Mouse (Mus musculus) liver, embryonic 11.5 days (tissue): ENCODE data around the gene Svs6. TPM values are rescaled to one million over a fixed set of nuclear protein-coding genes. Genes with fewer than 3 reads are reported as not detected.

Experiments
- ATAC-seq: fragments of 200-750 bp; cut with Nextera tagmentation; replicated peaks from 2 replicates; pipeline ENCODE4 v1.8.0; 2017; ENCODE audit warnings: moderate number of reproducible peaks, mild to moderate bottlenecking, moderate TSS enrichment, moderate library complexity; ENCODE audit not compliant: low FRiP score
- DNase-seq: peaks from one replicate; pipeline ENCODE4 v3.0.0-alpha.2; 2017; ENCODE audit warnings: low spot score
- H3K27ac ChIP-seq: fragments of 300-500 bp; sonication (generic); 2 replicates; pipeline ENCODE4 v1.5.1; 2014; ENCODE audit warnings: mild to moderate bottlenecking, low read depth, low read length, control low read depth
- H3K27me3 ChIP-seq: fragments of 300-500 bp; sonication (generic); replicated peaks from 2 replicates; pipeline ENCODE4 v1.6.1; 2014; ENCODE audit warnings: low read length, mixed read lengths; ENCODE audit not compliant: control insufficient read depth, insufficient read depth
- H3K36me3 ChIP-seq: fragments of 300-500 bp; sonication (generic); 2 replicates; pipeline ENCODE4 v1.6.1; 2014; ENCODE audit warnings: mild to moderate bottlenecking, low read length, moderate library complexity, mixed read lengths; ENCODE audit not compliant: control insufficient read depth, insufficient read depth
- H3K4me1 ChIP-seq: fragments of 300-500 bp; sonication (generic); replicated peaks from 2 replicates; pipeline ENCODE4 v1.6.1; 2014; ENCODE audit warnings: low read length, mixed read lengths; ENCODE audit not compliant: control insufficient read depth, insufficient read depth
- H3K4me2 ChIP-seq: fragments of 300-500 bp; sonication (generic); 2 replicates; pipeline ENCODE4 v1.6.1; 2014; ENCODE audit warnings: mild to moderate bottlenecking, control low read depth, moderate library complexity
- H3K4me3 ChIP-seq: fragments of 300-500 bp; sonication (generic); 2 replicates; pipeline ENCODE4 v1.5.1; 2014; ENCODE audit warnings: low read depth, low read length, control low read depth
- H3K9ac ChIP-seq: fragments of 300-500 bp; sonication (generic); 2 replicates; pipeline ENCODE4 v1.6.1; 2014; ENCODE audit warnings: low read depth, low read length, control low read depth
- H3K9me3 ChIP-seq: fragments of 300-500 bp; sonication (generic); 2 replicates; pipeline ENCODE4 v1.6.1; 2016; ENCODE audit warnings: low read length, inconsistent platforms, mixed read lengths; ENCODE audit not compliant: control insufficient read depth
- WGBS: fragments of 180-500 bp; shearing (Covaris S2); extraction: QIAGEN DNeasy Blood & Tissue Kit; methylation state at CpG from one replicate; pipeline ENCODE4 v1.1.7; 2014; 5-methylcytosine and 5-hydroxymethylcytosine counted together
- polyA plus RNA-seq: library from polyadenylated mRNA; unstranded; fragments of >200 nt; fragmentation: Nextera tagmentation; extraction: Ambion mirVana; gene quantifications from 2 replicates; pipeline ENCODE4 v1.2.1, GENCODE M21; 2014

The Svs6 gene
- polyA plus RNA-seq, 1 experiment from 2014 or later, result not detected

DNA sequence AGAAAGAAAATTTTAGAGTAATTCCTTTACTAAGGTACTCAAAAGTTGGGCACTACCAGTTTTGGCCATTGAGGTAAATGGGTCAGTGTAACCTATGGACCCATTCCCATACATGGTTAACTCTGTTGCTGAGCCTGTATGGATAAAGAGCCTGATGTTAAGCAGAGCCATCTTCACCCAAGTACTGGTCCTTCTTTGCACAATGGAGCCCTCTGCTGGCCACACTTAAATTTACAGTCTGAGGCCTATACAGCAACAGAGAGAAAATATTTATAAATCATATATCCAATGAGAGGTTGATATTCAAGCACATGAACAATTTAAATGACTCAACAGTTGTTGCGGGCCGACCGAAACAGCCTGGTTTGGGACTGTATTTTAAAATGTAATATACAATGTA lies 32.4 kb downstream of the Svs6 start:
- WGBS, result 90% methylated on average over 3 of the region's 3 CpGs
- ATAC-seq (no peak), DNase-seq (no peak)
- no peak overlapping the region for H3K4me2 ChIP-seq
- H3K4me3 ChIP-seq, result no peak overlapping the region
- no peaks in the 10 kb centered on the region for H3K9me3 ChIP-seq
- H3K27ac ChIP-seq, result no peak overlapping the region
- H3K36me3 ChIP-seq, result no peaks in the 10 kb centered on the region
- H3K9ac ChIP-seq, result no peak overlapping the region
- no peaks in the 10 kb centered on the region for H3K4me1 ChIP-seq
- H3K27me3 ChIP-seq, result no peaks in the 10 kb centered on the region

DNA sequence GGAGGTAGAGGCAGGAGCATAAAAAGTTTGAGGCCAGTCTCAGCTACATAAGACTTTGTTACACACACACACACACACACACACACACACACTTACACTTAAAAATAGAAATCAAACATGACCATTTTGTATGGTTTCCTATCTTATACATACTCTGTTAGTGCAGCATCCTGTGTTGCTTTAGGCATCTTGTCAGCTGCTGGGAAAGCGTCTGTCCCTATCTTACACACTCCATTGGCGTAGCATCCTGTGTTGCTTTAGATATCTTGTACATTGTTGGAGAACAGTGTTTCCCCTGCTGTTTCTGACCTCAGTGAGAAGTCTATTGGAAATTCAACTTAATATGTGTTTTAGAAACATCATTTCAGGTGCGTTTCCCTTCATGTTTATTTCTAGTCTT lies 36.1 kb downstream of the Svs6 start:
- H3K36me3 ChIP-seq, result no peaks in the 10 kb centered on the region
- no peak for ATAC-seq
- no peaks in the 10 kb centered on the region for H3K27me3 ChIP-seq
- no peak overlapping the region for H3K4me3 ChIP-seq
- H3K9ac ChIP-seq, result no peak overlapping the region
- no peaks in the 10 kb centered on the region for H3K4me1 ChIP-seq
- WGBS, result 64% methylated on average over 3 of the region's 3 CpGs
- no peak for DNase-seq
- H3K4me2 ChIP-seq, result no peak overlapping the region
- no peaks in the 10 kb centered on the region for H3K9me3 ChIP-seq
- H3K27ac ChIP-seq, result no peak overlapping the region

DNA sequence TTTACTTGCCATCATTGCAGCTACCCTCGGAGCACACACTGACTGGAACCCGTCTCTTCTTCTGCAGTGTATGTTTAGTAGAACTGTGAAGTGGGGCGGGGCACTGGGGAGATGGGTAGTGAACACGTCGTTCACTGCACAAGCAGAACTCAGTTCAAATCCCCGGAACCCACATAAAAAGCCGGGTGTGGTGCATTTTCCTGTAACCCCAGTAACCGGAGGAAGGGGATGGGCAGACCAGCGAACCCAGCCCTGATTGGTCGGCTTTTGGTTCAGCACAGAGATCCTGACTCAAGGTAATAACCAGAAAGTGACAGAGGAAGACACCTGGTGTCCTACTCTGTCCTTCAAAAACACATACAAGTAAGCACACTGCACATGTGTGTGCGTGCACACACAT lies 36.8 kb downstream of the Svs6 start:
- Histone ChIP-seq H3K4me3 (no peak overlapping the region), H3K27me3 (no peaks in the 10 kb centered on the region), H3K9me3 (no peaks in the 10 kb centered on the region), H3K4me1 (no peaks in the 10 kb centered on the region), H3K36me3 (no peaks in the 10 kb centered on the region), H3K27ac (no peak overlapping the region), H3K4me2 (no peak overlapping the region), H3K9ac (no peak overlapping the region)
- no peak for ATAC-seq
- no peak for DNase-seq
- WGBS, result 86% methylated on average over 11 of the region's 11 CpGs

DNA sequence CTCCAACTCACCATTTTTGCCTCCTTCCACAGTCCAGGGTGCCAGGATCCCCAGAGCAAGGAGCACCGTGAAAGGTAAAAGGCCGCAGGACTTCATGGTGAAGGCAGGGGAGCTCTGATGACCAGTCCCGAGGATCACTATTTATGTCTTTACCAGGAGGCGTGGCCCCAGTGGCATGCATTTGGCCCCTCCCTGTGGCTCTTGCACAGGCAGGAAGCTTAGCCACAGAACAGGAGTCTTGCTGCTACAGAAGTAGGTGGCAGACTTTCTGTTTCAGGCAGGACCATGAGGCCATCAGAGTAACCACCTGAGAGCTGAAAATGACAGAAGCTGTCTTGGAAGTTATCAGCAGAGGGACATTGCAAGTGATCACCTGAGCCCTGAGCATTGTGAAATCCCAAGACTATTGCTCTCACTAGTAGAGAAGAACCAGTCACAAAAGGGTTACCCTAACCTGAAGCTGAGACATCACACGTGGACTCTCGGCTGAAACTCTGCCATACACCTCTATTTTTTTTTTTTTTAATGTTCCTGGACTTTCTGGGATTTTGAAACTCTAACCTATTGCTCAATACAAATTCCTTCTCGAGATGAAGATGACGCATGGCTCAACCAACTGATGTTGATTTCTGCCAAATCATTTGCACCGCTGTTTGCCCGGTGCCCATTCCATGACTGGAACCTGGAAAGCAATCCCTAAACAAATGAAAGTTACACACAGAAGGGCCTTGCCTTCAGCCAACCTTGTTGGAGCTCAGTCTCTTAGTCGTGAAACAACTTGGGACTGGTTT lies 39.8 kb downstream of the Svs6 start:
- H3K4me2 ChIP-seq, result no peak overlapping the region
- H3K9me3 ChIP-seq, result no peaks in the 10 kb centered on the region
- no peaks in the 10 kb centered on the region for H3K36me3 ChIP-seq
- WGBS, result 73% methylated on average over 11 of the region's 11 CpGs
- no peak overlapping the region for H3K9ac ChIP-seq
- ATAC-seq (no peak), DNase-seq (no peak)
- H3K27me3 ChIP-seq, result no peaks in the 10 kb centered on the region; the same call in none of the 2 replicates
- no peak overlapping the region for H3K4me3 ChIP-seq
- H3K27ac ChIP-seq, result no peak overlapping the region
- no peaks in the 10 kb centered on the region for H3K4me1 ChIP-seq

DNA sequence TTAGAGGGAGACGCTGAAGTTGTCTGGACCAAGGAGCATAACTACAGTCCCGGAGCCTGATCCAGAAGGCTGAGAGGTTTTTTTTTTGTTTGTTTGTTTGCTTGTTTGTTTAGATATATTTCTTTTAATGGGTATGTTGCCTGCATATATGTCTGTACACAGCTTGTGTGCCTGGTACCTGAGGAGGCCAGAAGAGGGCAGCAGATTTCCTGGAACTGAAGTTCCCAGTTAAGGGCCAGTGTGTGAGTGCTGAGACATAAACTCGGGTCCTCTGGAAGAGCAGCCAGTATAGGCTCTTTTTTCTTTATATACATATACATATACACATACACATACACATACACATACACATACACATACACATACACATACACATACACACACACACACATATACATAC lies 41.8 kb downstream of the Svs6 start:
- no peak for ATAC-seq
- Histone ChIP-seq H3K9ac (no peak overlapping the region), H3K36me3 (no peaks in the 10 kb centered on the region), H3K27ac (no peak overlapping the region), H3K4me3 (no peak overlapping the region), H3K9me3 (no peaks in the 10 kb centered on the region), H3K4me2 (no peak overlapping the region), H3K4me1 (no peaks in the 10 kb centered on the region), H3K27me3 (no peaks in the 10 kb centered on the region; the same call in none of the 2 replicates)
- WGBS, result 80% methylated on average over 3 of the region's 3 CpGs
- peak; percentile 6 for DNase-seq

DNA sequence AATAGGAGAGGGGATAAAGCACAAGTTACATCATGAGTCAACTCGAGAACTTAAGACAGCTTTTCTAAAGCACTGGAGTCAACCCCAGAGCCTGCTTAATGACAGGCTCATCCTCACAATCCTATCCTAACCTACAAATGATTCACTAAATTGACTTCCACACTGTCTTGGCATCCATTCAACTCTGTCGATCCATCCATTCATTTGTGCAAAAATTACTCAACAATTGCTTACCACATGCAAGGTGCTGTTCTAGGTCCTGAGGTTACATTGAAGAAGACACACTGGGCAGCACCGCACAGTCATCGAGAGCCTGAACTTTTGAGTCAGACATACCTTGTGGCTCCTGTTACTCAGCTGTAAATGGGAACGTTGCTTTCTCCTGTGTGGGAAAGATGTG lies 42.5 kb downstream of the Svs6 start:
- Histone ChIP-seq H3K27ac (no peak overlapping the region), H3K9ac (no peak overlapping the region), H3K9me3 (no peaks in the 10 kb centered on the region), H3K4me1 (no peaks in the 10 kb centered on the region), H3K36me3 (no peaks in the 10 kb centered on the region), H3K4me3 (no peak overlapping the region), H3K27me3 (no peaks in the 10 kb centered on the region; the same call in none of the 2 replicates), H3K4me2 (no peak overlapping the region)
- WGBS, result 76% methylated on average over 5 of the region's 5 CpGs
- no peak for DNase-seq
- ATAC-seq, result no peak

DNA sequence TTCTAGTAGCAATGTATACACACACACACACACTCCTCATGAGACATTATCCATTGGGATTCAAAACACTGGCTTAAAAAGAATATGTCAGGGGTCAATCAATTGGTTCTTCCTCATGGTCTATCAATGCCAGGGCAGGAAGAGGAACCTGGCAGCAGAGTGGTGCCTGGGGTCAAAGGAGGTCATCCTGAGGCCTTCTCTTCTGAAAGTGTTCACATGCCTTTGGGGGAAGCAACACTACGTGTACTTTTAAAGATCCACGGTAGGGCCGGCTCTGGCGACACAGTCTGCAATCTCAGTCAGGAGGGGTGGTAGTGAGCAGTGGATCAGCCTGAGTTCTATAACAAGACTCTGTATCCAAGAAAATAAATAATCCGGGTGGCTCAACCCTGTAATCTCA lies 43.1 kb downstream of the Svs6 start:
- no peak overlapping the region for H3K9ac ChIP-seq
- H3K4me2 ChIP-seq, result no peak overlapping the region
- H3K4me1 ChIP-seq, result no peaks in the 10 kb centered on the region
- WGBS, result 61% methylated on average over 5 of the region's 5 CpGs
- no peaks in the 10 kb centered on the region for H3K36me3 ChIP-seq
- no peak overlapping the region for H3K4me3 ChIP-seq
- H3K9me3 ChIP-seq, result no peaks in the 10 kb centered on the region
- no peak overlapping the region for H3K27ac ChIP-seq
- peak; percentile 21 for DNase-seq
- no peaks in the 10 kb centered on the region; the same call in none of the 2 replicates for H3K27me3 ChIP-seq
- no peak for ATAC-seq

DNA sequence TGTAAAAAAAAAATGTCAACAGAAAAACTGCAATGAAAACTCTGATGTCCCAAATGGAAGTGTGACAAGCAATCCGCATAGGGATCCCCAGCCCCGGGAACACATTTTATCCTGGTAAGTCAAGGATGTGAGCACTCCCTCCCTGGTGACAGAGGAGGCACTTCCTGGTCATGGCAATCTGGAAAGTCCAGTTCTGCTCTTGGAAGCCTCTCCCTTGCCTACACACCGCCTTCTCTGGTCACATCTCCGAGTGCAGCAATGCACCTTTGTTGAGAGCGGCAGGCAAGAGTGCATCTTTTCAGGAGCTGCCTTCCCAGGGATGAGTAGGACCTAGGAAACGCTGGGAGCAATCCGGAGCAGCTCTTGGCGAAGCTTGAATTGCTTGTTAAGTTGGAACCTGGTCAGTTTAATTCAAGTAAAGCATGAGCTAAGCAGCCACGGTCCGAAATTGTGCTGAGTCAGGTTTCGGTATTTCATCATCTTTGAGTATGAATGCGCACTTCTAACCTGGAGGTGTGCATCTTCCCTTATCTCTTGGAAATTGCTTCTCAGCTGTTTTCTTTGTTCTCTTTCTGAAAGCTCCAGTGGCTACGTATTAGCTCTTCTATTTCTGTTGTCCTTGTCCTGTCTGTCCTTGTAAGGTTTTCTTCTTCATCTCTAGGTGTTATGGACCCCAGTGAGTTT lies 44.6 kb downstream of the Svs6 start:
- Histone ChIP-seq H3K4me3 (no peak overlapping the region), H3K4me2 (no peak overlapping the region), H3K9ac (no peak overlapping the region), H3K36me3 (no peaks in the 10 kb centered on the region), H3K27me3 (no peaks in the 10 kb centered on the region; the same call in none of the 2 replicates), H3K4me1 (no peaks in the 10 kb centered on the region), H3K27ac (no peak overlapping the region), H3K9me3 (no peaks in the 10 kb centered on the region)
- 27% methylated on average over 13 of the region's 13 CpGs for WGBS
- DNase-seq, result no peak
- ATAC-seq, result no peak

DNA sequence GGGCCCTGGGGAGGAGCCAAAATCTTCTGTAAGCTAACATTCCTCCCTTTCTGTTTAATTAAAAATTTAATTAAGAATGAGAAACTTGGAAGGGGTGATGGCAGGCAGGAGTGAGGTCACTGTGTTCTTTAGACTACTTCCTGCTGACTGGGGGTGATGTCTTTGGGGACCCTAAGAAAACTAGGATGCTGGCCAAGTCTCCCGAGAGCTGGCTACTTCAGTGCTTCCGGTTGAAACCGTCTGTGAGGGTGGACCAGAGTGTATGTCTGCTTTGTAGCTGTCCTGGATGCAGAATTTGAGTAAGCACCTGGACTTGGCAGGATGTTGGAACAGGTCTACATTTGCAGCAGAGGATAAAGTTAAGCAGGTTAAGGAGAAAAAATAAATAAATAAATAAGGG lies 50.4 kb downstream of the Svs6 start:
- H3K27ac ChIP-seq, result no peak overlapping the region
- no peak overlapping the region for H3K4me2 ChIP-seq
- H3K27me3 ChIP-seq, result no peaks in the 10 kb centered on the region
- 78% methylated on average over 3 of the region's 3 CpGs for WGBS
- H3K4me1 ChIP-seq, result no peaks in the 10 kb centered on the region
- no peak overlapping the region for H3K9ac ChIP-seq
- DNase-seq, result no peak
- no peak overlapping the region for H3K4me3 ChIP-seq
- no peaks in the 10 kb centered on the region for H3K9me3 ChIP-seq
- no peak for ATAC-seq
- H3K36me3 ChIP-seq, result no peaks in the 10 kb centered on the region
